Mouse (Mus musculus) midbrain, postnatal 0 days (tissue): Measurements from ENCODE around the gene Insrr. TPM values are rescaled to one million over a fixed set of nuclear protein-coding genes. Genes with fewer than 3 reads are reported as not detected.

Source experiments
- ATAC-seq: fragments of 200-750 bp; cut with Nextera tagmentation; 2 replicates; pipeline ENCODE4 v1.8.0; 2017; ENCODE audit warnings: moderate number of reproducible peaks, mild to moderate bottlenecking, moderate TSS enrichment, moderate library complexity; ENCODE audit not compliant: low FRiP score
- DNase-seq: peaks from one replicate; pipeline ENCODE4 v3.0.0-alpha.2; 2015; ENCODE audit warnings: low spot score
- H3K27ac ChIP-seq: fragments of 300-500 bp; sonication (generic); 2 replicates; pipeline ENCODE4 v1.5.1; 2014; ENCODE audit warnings: low read depth, mild to moderate bottlenecking, low read length, mixed read lengths
- H3K27me3 ChIP-seq: fragments of 300-500 bp; sonication (generic); 2 replicates; pipeline ENCODE4 v1.6.1; 2014; ENCODE audit warnings: low read length, control low read depth, mixed read lengths; ENCODE audit not compliant: insufficient read depth
- H3K36me3 ChIP-seq: fragments of 300-500 bp; sonication (generic); 2 replicates; pipeline ENCODE4 v1.6.1; 2014; ENCODE audit warnings: low read length, control low read depth, mixed read lengths; ENCODE audit not compliant: insufficient read depth
- H3K4me1 ChIP-seq: fragments of 300-500 bp; sonication (generic); 2 replicates; pipeline ENCODE4 v1.6.1; 2014; ENCODE audit warnings: mild to moderate bottlenecking, control low read depth, antibody characterized with exemption, low read length, mixed read lengths; ENCODE audit not compliant: insufficient read depth
- H3K4me2 ChIP-seq: fragments of 300-500 bp; sonication (generic); 2 replicates; pipeline ENCODE4 v1.6.1; 2014; ENCODE audit warnings: low read depth, mild to moderate bottlenecking, low read length, mixed read lengths; ENCODE audit not compliant: poor library complexity, severe bottlenecking
- H3K4me3 ChIP-seq: fragments of 300-500 bp; sonication (generic); 2 replicates; pipeline ENCODE4 v1.5.1; 2014; ENCODE audit warnings: low read depth, mild to moderate bottlenecking, low read length, moderate library complexity
- H3K9ac ChIP-seq: fragments of 300-500 bp; sonication (generic); replicated peaks from 2 replicates; pipeline ENCODE4 v1.6.1; 2014; ENCODE audit warnings: mild to moderate bottlenecking, low read length, moderate library complexity, mixed read lengths; ENCODE audit not compliant: poor library complexity, severe bottlenecking
- H3K9me3 ChIP-seq: fragments of 300-500 bp; sonication (generic); 2 replicates; pipeline ENCODE4 v1.6.1; 2016; ENCODE audit warnings: low read length, control low read depth
- CTCF ChIP-seq: IDR thresholded peaks from 2 replicates; pipeline ENCODE4 v1.5.1; 2016; ENCODE audit warnings: antibody characterized with exemption, mild to moderate bottlenecking
- WGBS: fragments of 180-500 bp; shearing (Covaris S2); extraction: QIAGEN DNeasy Blood & Tissue Kit; methylation state at CpG from one replicate; pipeline ENCODE4 v1.1.7; 2014; 5-methylcytosine and 5-hydroxymethylcytosine counted together
- polyA plus RNA-seq: library from polyadenylated mRNA; unstranded; fragments of >200 nt; fragmentation: Nextera tagmentation; extraction: Ambion mirVana; gene quantifications from 2 replicates; pipeline ENCODE4 v1.2.1, GENCODE M21; 2015
- total RNA-seq: library from RNA; depleted of rRNA; stranded (reverse); fragments of >200 nt; gene quantifications from 2 replicates; pipeline ENCODE4 v1.2.3, GENCODE M21; 2014

The Insrr gene
- total and polyA plus RNA-seq, 2 experiments from 2014 or later = 0.16 to 0.25 TPM

- Histone ChIP-seq H3K4me2 (peak overlapping the region; percentile 43), H3K36me3 (no peaks in the 10 kb centered on the region), H3K27ac (no peak overlapping the region), H3K9me3 (no peaks in the 10 kb centered on the region), H3K27me3 (peaks cover 80% of the 10 kb centered on the region), H3K9ac (no peak overlapping the region), H3K4me3 (peak overlapping the region; percentile 28), H3K4me1 (0 out of 2 replicates have a peak, but pooled peaks cover 4% of the 10 kb centered on the region)
- peak; percentile 74 for DNase-seq
- peak; percentile 81 for TF ChIP-seq CTCF
- no peak; the same call in 1 of the 2 replicates for ATAC-seq
- WGBS = 15% methylated on average over 33 of the region's 33 CpGs
These were observed 1.1 kb upstream of the Insrr start for GRCm38 (mm10) chr3:87795336-87796277.

GRCm38 (mm10) chr3:87801681-87802080 lies 4.9 kb downstream of the Insrr start:
- Histone ChIP-seq H3K9ac (no peak overlapping the region), H3K36me3 (no peaks in the 10 kb centered on the region), H3K27ac (no peak overlapping the region), H3K27me3 (peaks cover 49% of the 10 kb centered on the region), H3K4me2 (no peak overlapping the region), H3K4me3 (no peak overlapping the region), H3K9me3 (no peaks in the 10 kb centered on the region), H3K4me1 (peaks cover 4% of the 10 kb centered on the region; the same call in 1 of the 2 replicates)
- WGBS = 60% methylated on average over 5 of the region's 5 CpGs
- ATAC-seq = no peak
- peak; percentile 30 for DNase-seq
- TF ChIP-seq CTCF = no peak

GRCm38 (mm10) chr3:87804038-87804677 lies 7.4 kb downstream of the Insrr start:
- peak overlapping the region; percentile 52 for H3K4me2 ChIP-seq
- H3K9ac ChIP-seq = no peak overlapping the region
- TF ChIP-seq CTCF = no peak
- DNase-seq = no peak
- H3K4me1 ChIP-seq = peaks cover 4% of the 10 kb centered on the region; the same call in 1 of the 2 replicates
- no peaks in the 10 kb centered on the region for H3K36me3 ChIP-seq
- 4% methylated on average over 26 of the region's 26 CpGs for WGBS
- H3K4me3 ChIP-seq = peak overlapping the region; percentile 25; the same call in 1 of the 2 replicates
- no peaks in the 10 kb centered on the region for H3K9me3 ChIP-seq
- no peak overlapping the region for H3K27ac ChIP-seq
- ATAC-seq = no peak
- peaks cover 38% of the 10 kb centered on the region for H3K27me3 ChIP-seq

- ATAC-seq = no peak
- no peak for DNase-seq
- Histone ChIP-seq H3K4me3 (peak overlapping the region; percentile 3), H3K9me3 (no peaks in the 10 kb centered on the region), H3K9ac (no peak overlapping the region), H3K36me3 (no peaks in the 10 kb centered on the region), H3K4me2 (peak overlapping the region; percentile 33), H3K27ac (no peak overlapping the region), H3K4me1 (no peaks in the 10 kb centered on the region), H3K27me3 (peaks cover 39% of the 10 kb centered on the region)
- TF ChIP-seq CTCF = no peak
- 7% methylated on average over 28 of the region's 28 CpGs for WGBS
These were observed 12.7 kb downstream of the Insrr start for GRCm38 (mm10) chr3:87809322-87809962.

- H3K4me2 ChIP-seq = no peak overlapping the region
- no peak overlapping the region for H3K4me3 ChIP-seq
- no peaks in the 10 kb centered on the region for H3K9me3 ChIP-seq
- 88% methylated on average over 8 of the region's 8 CpGs for WGBS
- no peak overlapping the region for H3K27ac ChIP-seq
- ATAC-seq (no peak), DNase-seq (no peak)
- H3K36me3 ChIP-seq = no peaks in the 10 kb centered on the region
- no peak overlapping the region for H3K9ac ChIP-seq
- no peaks in the 10 kb centered on the region for H3K4me1 ChIP-seq
- peaks cover 29% of the 10 kb centered on the region for H3K27me3 ChIP-seq
- TF ChIP-seq CTCF = no peak
These were observed 14.5 kb downstream of the Insrr start for GRCm38 (mm10) chr3:87811297-87811696.
